Mouse (Mus musculus): Measurements from ENCODE around the gene 4933427D14Rik. TPM values are rescaled to one million over a fixed set of nuclear protein-coding genes. Genes with fewer than 3 reads are reported as not detected.

4933427D14Rik gene
- total and polyA plus RNA-seq, 3 experiments, result 14.5 to 19.6 TPM; not detected in 1

DNA sequence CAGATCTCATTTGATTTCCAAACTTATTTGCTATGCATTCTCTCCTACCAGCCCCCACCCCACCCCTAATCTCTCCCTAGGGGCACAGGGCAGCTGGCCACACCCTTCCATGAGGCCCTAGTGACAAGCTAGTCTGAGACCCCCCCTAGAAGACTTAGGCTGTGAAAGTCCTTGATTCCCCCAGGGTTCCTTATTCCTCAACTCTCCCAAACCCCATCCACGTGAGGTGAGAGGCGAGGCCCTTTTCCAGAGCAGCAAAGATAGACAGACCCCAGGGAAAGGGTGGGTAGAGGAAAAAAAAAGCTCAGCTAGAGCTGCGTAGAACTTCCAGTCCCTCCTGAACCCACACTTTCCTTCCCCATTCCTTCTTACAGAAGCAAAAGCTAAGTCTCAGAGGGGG is 76.4 kb downstream of the 4933427D14Rik start:
- Histone ChIP-seq H3K27me3 (ENCODE audit: control insufficient read depth in 1 of 2, insufficient read depth in 2 of 2, low read length in 2 of 2) (no peaks in the 10 kb centered on the region), H3K4me3 (ENCODE audit: control insufficient read depth in 1 of 2, insufficient read depth in 1 of 2, low read depth in 2 of 2, low read length in 2 of 2) (no peak overlapping the region), H3K27ac (ENCODE audit: control insufficient read depth, low read depth, low read length) (no peak overlapping the region)

DNA sequence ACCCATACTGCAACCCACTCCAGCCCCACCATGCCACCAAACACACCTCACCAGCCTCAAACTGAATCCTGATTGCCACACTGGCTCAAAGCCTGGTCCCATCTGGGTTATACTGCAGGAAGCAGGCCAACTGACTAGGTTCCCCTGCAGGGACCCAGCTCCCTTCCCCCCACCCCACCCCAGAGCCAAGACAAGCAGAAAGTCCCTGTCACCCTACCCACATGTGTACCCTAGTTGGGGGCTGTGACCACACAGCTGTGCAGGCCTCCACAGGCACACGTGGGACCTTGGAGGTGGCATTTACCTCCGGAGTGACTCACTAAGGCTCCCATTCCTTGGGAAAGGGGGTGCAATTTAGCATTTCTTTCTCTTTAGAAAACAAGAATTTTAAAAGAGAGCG is 76.8 kb downstream of the 4933427D14Rik start:
- Histone ChIP-seq H3K79me2 (ENCODE audit: control insufficient read depth, insufficient read depth, low read length, poor library complexity) (no peaks in the 10 kb centered on the region), H3K4me3 (ENCODE audit: control insufficient read depth in 1 of 2, insufficient read depth in 1 of 2, low read depth in 2 of 2, low read length in 2 of 2) (no peak overlapping the region), H3K4me1 (ENCODE audit: control insufficient read depth in 1 of 2, insufficient read depth in 2 of 2, low read length in 2 of 2) (no peaks in the 10 kb centered on the region), H3K27me3 (ENCODE audit: control insufficient read depth in 1 of 2, insufficient read depth in 2 of 2, low read length in 2 of 2) (no peaks in the 10 kb centered on the region), H3K36me3 (ENCODE audit: control insufficient read depth in 1 of 2, insufficient read depth in 2 of 2, low read length in 2 of 2) (no peaks in the 10 kb centered on the region), H3K9ac (ENCODE audit: control insufficient read depth, low read depth, low read length, poor library complexity, severe bottlenecking) (no peak overlapping the region), H3K27ac (ENCODE audit: control insufficient read depth, low read depth, low read length) (no peak overlapping the region), H3K9me3 (replicated peaks; ENCODE audit: insufficient read depth, low read length) (no peaks in the 10 kb centered on the region)
- DNase-seq (ENCODE audit: low read depth, low spot score), result no peak
- TF ChIP-seq TBP (IDR thresholded peaks at IDR 0.05; ENCODE audit: low read depth, low read length) (no peak), MAZ (IDR thresholded peaks at IDR 0.05; ENCODE audit: low read depth, low read length) (no peak), E2F4 (IDR thresholded peaks at IDR 0.05; ENCODE audit: borderline replicate concordance, low read depth, low read length) (no peak), GABPA (IDR thresholded peaks at IDR 0.05; ENCODE audit: low read depth, low read length) (no peak), MYC (IDR thresholded peaks at IDR 0.05; ENCODE audit: low read depth, low read length) (no peak), GATA1 (IDR thresholded peaks at IDR 0.05; ENCODE audit: low read depth, low read length) (no peak), CHD1 (IDR thresholded peaks at IDR 0.05; ENCODE audit: low read depth, low read length) (no peak), MYB (IDR thresholded peaks at IDR 0.05; ENCODE audit: low read depth, low read length) (no peak), ZNF384 (IDR thresholded peaks at IDR 0.05; ENCODE audit: low read depth, low read length) (no peak), HCFC1 (IDR thresholded peaks at IDR 0.05; ENCODE audit: low read depth, low read length) (no peak), NRF1 (IDR thresholded peaks at IDR 0.05; ENCODE audit: insufficient read depth, low read depth, low read length, poor library complexity, severe bottlenecking) (no peak), EP300 (IDR thresholded peaks at IDR 0.05; ENCODE audit: low read depth in 1 of 2, low read length in 2 of 2) (no peak), SIN3A (IDR thresholded peaks at IDR 0.05; ENCODE audit: low read length) (no peak), USF2 (IDR thresholded peaks at IDR 0.05; ENCODE audit: borderline replicate concordance in 1 of 2, insufficient read depth in 1 of 2, low read depth in 1 of 2, low read length in 2 of 2) (no peak), ZMIZ1 (IDR thresholded peaks at IDR 0.05; ENCODE audit: low read depth, low read length) (no peak), MAFK (IDR thresholded peaks at IDR 0.05; ENCODE audit: borderline replicate concordance, low read depth, low read length) (no peak), SMC3 (IDR thresholded peaks at IDR 0.05; ENCODE audit: low read depth, low read length) (no peak), CTCF (IDR thresholded peaks at IDR 0.05 in 2 of 3, conservative IDR thresholded peaks at IDR 0.05 in 1 of 3; ENCODE audit: control insufficient read depth in 1 of 3, insufficient read depth in 1 of 3, low read depth in 2 of 3, low read length in 3 of 3, poor library complexity in 1 of 3, severe bottlenecking in 1 of 3) (no peak)

More for the DNA sequence above, 76.4 kb downstream of the 4933427D14Rik start:
- no peak for DNase-seq (ENCODE audit: low read depth, low spot score)
- Histone ChIP-seq H3K36me3 (ENCODE audit: control insufficient read depth in 1 of 2, insufficient read depth in 2 of 2, low read length in 2 of 2) (no peaks in the 10 kb centered on the region), H3K4me1 (ENCODE audit: control insufficient read depth in 1 of 2, insufficient read depth in 2 of 2, low read length in 2 of 2) (no peaks in the 10 kb centered on the region), H3K9me3 (replicated peaks; ENCODE audit: insufficient read depth, low read length) (no peaks in the 10 kb centered on the region), H3K9ac (ENCODE audit: control insufficient read depth, low read depth, low read length, poor library complexity, severe bottlenecking) (no peak overlapping the region), H3K79me2 (ENCODE audit: control insufficient read depth, insufficient read depth, low read length, poor library complexity) (no peaks in the 10 kb centered on the region)
- TF ChIP-seq NELFE (IDR thresholded peaks at IDR 0.05; ENCODE audit: low read depth, low read length) (no peak), CTCF (IDR thresholded peaks at IDR 0.05 in 2 of 3, conservative IDR thresholded peaks at IDR 0.05 in 1 of 3; ENCODE audit: control insufficient read depth in 1 of 3, insufficient read depth in 1 of 3, low read depth in 2 of 3, low read length in 3 of 3, poor library complexity in 1 of 3, severe bottlenecking in 1 of 3) (no peak), RAD21 (IDR thresholded peaks at IDR 0.05; ENCODE audit: low read depth, low read length) (no peak), CHD1 (IDR thresholded peaks at IDR 0.05; ENCODE audit: low read depth, low read length) (no peak), MEF2A (IDR thresholded peaks at IDR 0.05; ENCODE audit: extremely low read depth, insufficient replicate concordance, low read depth, low read length, poor library complexity, severe bottlenecking) (no peak), MYB (IDR thresholded peaks at IDR 0.05; ENCODE audit: low read depth, low read length) (no peak), SMC3 (IDR thresholded peaks at IDR 0.05; ENCODE audit: low read depth, low read length) (no peak), POLR2AphosphoS5 (IDR thresholded peaks at IDR 0.05; ENCODE audit: borderline replicate concordance, low read depth, low read length) (no peak), ELF1 (IDR thresholded peaks at IDR 0.05; ENCODE audit: low read depth, low read length) (no peak), GABPA (IDR thresholded peaks at IDR 0.05; ENCODE audit: low read depth, low read length) (no peak), E2F4 (IDR thresholded peaks at IDR 0.05; ENCODE audit: borderline replicate concordance, low read depth, low read length) (no peak), ZMIZ1 (IDR thresholded peaks at IDR 0.05; ENCODE audit: low read depth, low read length) (no peak), HCFC1 (IDR thresholded peaks at IDR 0.05; ENCODE audit: low read depth, low read length) (no peak), MAZ (IDR thresholded peaks at IDR 0.05; ENCODE audit: low read depth, low read length) (no peak), GATA1 (IDR thresholded peaks at IDR 0.05; ENCODE audit: low read depth, low read length) (no peak)

Measured in MEL (cell line).